Mouse (Mus musculus): ENCODE measurements at regions not wholly inside any gene's neighbourhood (a gene's known extent, or its start where the extent isn't known, plus 50 kb on each side); places are given as distances from the start of the nearest gene placed in this dataset.

DNA sequence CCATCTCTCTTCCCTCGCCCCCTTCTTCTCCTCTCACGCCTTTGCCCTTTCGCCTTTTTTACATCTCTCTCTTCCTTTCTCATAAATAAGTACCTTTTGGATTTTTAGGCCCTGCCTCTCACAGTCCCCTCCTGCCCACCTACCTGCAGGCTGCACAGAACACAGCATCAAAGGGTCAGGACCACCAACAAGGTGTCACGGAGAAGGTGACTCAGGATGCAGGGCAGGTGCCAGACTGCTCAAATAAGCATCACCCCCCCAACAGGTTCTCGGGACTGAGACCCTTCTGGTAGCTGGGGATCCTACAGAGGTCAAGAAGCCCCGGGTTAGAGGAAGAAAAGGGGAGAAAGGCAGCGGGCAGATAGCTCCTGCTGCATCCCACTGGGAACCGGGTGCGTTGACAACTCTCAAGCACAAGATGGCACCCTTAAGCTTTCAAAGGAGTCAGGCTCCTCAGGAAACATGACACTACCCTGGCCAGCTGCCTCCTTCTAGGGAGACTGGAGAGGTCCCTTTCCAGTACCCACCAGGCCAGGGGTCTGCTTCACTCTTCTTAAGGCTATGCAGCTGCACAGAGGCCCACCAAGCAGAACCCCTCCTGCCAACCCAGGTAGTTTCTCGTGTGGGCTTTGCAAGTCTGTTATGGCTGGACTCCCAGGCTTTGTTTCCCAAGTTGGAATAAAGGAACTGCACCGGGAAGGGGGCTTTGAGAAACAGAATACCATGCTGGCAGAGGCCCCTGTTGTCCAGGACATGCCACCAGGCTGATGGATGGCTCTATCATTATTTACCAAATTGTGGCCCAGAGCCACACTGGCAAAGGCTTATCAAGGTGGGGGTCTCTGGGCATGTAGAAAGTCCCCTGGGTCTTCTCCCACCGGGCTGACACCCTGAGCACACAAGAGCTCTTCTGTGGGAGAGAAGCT lies 120.9 kb upstream of the Mki67 start:
- Histone ChIP-seq H3K36me3 (ENCODE audit: control insufficient read depth) (no peaks in the 10 kb centered on the region), H3K27me3 (ENCODE audit: control insufficient read depth) (peaks cover 56% of the 10 kb centered on the region), H3K9me3 (ENCODE audit: control insufficient read depth, low read length) (no peaks in the 10 kb centered on the region), H3K4me1 (ENCODE audit: control insufficient read depth) (peaks cover 9% of the 10 kb centered on the region), H3K4me3 (replicated peaks) (no peak overlapping the region)
- TF ChIP-seq GATA1 (IDR thresholded peaks at IDR 0.05; ENCODE audit: low read length) (no peak), TAL1 (IDR thresholded peaks at IDR 0.05; ENCODE audit: low read length) (no peak)

DNA sequence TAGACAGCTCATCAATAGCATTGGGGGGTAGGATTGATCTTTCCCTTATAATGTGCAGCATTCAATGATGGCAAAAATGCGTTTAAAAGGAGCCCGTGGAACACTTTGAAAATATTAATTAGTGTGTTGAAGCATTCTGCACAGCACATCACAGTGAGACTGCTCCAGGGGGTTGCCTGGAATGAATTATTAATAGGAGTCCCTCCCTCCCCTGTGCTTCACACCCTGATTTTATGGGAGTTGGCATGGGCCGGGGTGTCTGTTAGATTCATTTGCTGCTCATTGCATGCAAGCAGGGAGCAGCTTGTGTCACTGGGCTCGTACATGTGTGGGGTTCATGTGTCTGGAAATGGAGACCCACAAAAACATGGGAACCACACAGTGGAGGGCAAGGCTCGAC lies 127.9 kb upstream of the Mki67 start:
- Histone ChIP-seq H3K27me3 (ENCODE audit: control insufficient read depth) (peaks cover 51% of the 10 kb centered on the region), H3K36me3 (ENCODE audit: control insufficient read depth) (no peaks in the 10 kb centered on the region), H3K4me1 (ENCODE audit: control insufficient read depth) (no peaks in the 10 kb centered on the region), H3K9me3 (ENCODE audit: control insufficient read depth, low read length) (no peaks in the 10 kb centered on the region), H3K4me3 (replicated peaks) (no peak overlapping the region)
- no peak for TF ChIP-seq GATA1 (IDR thresholded peaks at IDR 0.05; ENCODE audit: low read length)
- no peak for TF ChIP-seq TAL1 (IDR thresholded peaks at IDR 0.05; ENCODE audit: low read length)

DNA sequence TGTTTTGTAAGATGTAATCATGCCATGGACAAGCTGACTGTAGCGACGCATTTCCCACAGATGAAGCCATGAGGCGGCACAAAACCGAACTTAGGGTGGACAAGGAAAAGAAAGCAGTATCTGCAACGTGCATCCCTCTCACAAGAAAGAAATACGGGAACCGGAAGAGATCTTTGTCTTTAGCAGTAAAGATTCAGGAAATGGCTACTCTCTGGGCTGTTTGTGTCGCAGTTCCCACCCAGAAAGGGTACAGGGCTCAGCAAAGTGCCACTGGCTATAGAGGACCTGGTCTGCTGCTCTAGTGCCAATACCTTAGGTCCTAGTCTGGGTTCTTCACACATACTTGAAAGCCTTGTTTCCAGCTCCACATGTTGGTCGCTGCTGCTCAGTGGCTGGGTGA lies 131.1 kb upstream of the Mki67 start:
- H3K27me3 ChIP-seq (ENCODE audit: control insufficient read depth), result peaks cover 68% of the 10 kb centered on the region
- no peaks in the 10 kb centered on the region for H3K4me1 ChIP-seq (ENCODE audit: control insufficient read depth)
- no peaks in the 10 kb centered on the region for H3K36me3 ChIP-seq (ENCODE audit: control insufficient read depth)
- H3K4me3 ChIP-seq (replicated peaks), result no peak overlapping the region
- TF ChIP-seq GATA1 (IDR thresholded peaks at IDR 0.05; ENCODE audit: low read length) (no peak), TAL1 (IDR thresholded peaks at IDR 0.05; ENCODE audit: low read length) (no peak)
- no peaks in the 10 kb centered on the region for H3K9me3 ChIP-seq (ENCODE audit: control insufficient read depth, low read length)

DNA sequence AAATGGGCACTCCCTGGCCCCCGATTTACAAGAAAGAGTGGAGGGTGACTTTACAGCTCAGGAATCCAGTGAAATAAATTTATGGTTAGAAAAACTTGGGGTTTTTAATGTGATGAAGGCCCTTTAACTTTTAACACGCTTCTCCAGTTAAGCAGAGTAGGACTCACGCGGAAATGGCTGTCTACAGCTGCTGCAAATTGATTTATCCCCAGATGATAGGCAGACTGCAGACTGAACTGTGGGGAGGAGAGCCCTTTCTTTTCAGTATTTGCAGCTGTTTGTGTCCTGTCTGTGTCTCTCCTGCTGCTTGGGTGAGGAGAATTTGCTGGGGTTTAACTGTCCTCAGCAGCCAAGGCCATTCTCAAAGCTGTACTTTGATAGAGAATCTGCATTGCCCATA lies 132.0 kb upstream of the Mki67 start:
- Histone ChIP-seq H3K4me1 (ENCODE audit: control insufficient read depth) (no peaks in the 10 kb centered on the region), H3K27me3 (ENCODE audit: control insufficient read depth) (peaks cover 74% of the 10 kb centered on the region), H3K4me3 (replicated peaks) (no peak overlapping the region), H3K9me3 (ENCODE audit: control insufficient read depth, low read length) (peaks cover under 1% of the 10 kb centered on the region; the same call in 1 of the 2 replicates), H3K36me3 (ENCODE audit: control insufficient read depth) (no peaks in the 10 kb centered on the region)
- TF ChIP-seq GATA1 (IDR thresholded peaks at IDR 0.05; ENCODE audit: low read length) (no peak), TAL1 (IDR thresholded peaks at IDR 0.05; ENCODE audit: low read length) (no peak)

DNA sequence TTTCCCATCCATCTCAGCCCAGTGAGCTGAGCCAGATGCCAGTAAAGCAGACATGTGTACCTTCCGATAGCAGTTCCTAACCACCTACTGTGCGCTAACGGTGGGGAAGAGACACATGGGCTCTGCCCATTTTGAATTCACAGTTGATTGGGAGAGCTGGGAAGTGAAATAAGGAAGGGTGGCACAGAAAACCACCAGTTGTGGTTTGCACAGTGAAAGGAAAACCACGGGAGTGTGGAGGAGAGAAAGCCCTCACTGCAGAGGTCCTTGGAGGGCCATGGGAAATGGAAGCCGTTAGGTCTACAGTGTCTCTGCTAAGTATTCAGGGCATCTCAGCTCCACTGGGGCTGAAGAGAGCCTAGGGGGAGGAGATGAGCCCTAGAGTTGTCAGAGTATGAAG lies 132.7 kb upstream of the Mki67 start:
- TF ChIP-seq GATA1 (IDR thresholded peaks at IDR 0.05; ENCODE audit: low read length) (no peak), TAL1 (IDR thresholded peaks at IDR 0.05; ENCODE audit: low read length) (no peak)
- H3K27me3 ChIP-seq (ENCODE audit: control insufficient read depth), result peaks cover 80% of the 10 kb centered on the region
- no peaks in the 10 kb centered on the region for H3K4me1 ChIP-seq (ENCODE audit: control insufficient read depth)
- H3K36me3 ChIP-seq (ENCODE audit: control insufficient read depth), result no peaks in the 10 kb centered on the region
- no peak overlapping the region for H3K4me3 ChIP-seq (replicated peaks)
- H3K9me3 ChIP-seq (ENCODE audit: control insufficient read depth, low read length), result peaks cover 3% of the 10 kb centered on the region; the same call in 1 of the 2 replicates

DNA sequence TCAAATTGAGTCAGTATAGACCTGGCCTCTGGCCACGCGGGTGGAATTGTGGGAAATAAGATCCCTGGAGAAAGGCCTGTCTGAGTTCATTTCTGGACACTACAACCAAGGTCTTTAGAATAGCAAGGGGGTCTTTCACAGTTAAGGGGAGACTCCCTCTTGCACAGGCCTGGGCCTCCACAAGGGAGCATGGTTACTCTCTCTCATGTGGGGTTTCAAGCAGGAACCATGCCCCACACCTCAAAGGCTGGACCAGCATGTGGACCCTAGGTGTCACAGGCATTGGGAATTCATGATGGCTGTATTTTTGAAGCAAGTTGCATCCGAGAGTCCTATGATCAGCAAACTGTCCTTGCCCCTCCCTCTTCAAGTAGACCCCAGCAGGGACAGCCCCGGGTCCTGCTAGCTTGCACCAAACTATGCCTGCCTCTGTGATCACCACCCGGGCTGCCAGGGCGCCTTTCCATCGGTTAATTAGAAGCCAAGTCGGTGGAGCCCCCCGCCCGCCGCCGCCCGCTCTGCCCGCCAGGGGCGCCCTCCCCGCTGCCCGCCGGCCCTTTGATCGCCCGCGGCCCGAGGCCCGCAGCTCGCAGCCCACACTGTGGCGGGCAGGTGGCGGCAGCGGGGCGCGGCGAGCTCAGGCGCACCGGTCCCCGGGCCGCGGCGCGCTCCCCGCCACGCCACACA lies 137.1 kb upstream of the Mki67 start:
- TF ChIP-seq GATA1 (IDR thresholded peaks at IDR 0.05; ENCODE audit: low read length) (no peak), TAL1 (IDR thresholded peaks at IDR 0.05; ENCODE audit: low read length) (no peak)
- Histone ChIP-seq H3K9me3 (ENCODE audit: control insufficient read depth, low read length) (peaks cover 3% of the 10 kb centered on the region; the same call in 1 of the 2 replicates), H3K4me3 (replicated peaks) (no peak overlapping the region), H3K4me1 (ENCODE audit: control insufficient read depth) (no peaks in the 10 kb centered on the region), H3K36me3 (ENCODE audit: control insufficient read depth) (no peaks in the 10 kb centered on the region), H3K27me3 (ENCODE audit: control insufficient read depth) (peaks cover 81% of the 10 kb centered on the region)

DNA sequence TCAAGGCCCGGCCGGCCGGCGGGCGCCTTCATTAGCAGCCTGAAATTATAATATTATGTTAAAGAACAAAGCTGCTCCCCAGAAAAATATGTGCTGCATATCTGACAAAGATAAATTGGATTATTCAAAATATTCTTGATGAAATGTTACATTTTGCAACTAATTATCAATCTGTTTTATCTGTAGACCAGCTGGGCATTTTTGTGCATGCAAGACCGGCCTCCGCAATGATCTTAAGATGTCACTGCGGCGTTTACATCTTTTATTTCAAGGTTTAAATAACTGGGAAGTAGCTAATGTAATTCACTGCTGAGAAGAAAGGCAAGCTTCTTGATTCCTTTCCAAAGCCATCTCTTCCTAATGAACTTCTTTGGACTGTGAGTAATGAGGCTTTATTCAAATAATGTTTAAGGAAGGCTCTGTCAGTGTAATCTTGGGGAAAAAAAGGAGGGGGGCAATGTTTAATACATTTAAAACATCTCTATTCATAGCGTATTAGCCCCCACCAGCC lies 137.7 kb upstream of the Mki67 start:
- H3K4me1 ChIP-seq (ENCODE audit: control insufficient read depth), result no peaks in the 10 kb centered on the region
- TF ChIP-seq TAL1 (IDR thresholded peaks at IDR 0.05; ENCODE audit: low read length), result no peak
- no peak for TF ChIP-seq GATA1 (IDR thresholded peaks at IDR 0.05; ENCODE audit: low read length)
- H3K27me3 ChIP-seq (ENCODE audit: control insufficient read depth), result peaks cover 76% of the 10 kb centered on the region
- no peak overlapping the region for H3K4me3 ChIP-seq (replicated peaks)
- H3K36me3 ChIP-seq (ENCODE audit: control insufficient read depth), result no peaks in the 10 kb centered on the region
- H3K9me3 ChIP-seq (ENCODE audit: control insufficient read depth, low read length), result peaks cover 3% of the 10 kb centered on the region; the same call in 1 of the 2 replicates

DNA sequence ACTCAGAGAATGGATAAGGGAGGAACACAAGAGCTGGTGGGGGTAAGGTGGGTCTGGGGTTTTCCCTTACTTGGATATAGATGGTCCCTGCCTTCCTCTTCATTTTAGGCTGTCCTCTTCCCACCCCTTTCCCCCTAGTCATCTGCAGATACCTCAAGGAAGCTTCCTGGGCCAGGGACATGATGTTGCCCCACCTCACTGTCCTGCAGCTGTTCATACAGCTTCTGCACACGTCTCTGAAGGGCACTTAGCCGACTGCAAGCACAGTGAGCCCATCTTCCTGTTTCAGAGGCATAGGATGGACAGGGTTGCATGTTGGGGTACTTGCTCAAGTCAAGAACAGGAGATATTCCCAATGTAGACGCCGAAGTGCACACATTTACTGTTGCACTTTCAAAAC lies 144.1 kb upstream of the Mki67 start:
- Histone ChIP-seq H3K4me1 (ENCODE audit: control insufficient read depth) (no peaks in the 10 kb centered on the region), H3K27me3 (ENCODE audit: control insufficient read depth) (peaks cover 19% of the 10 kb centered on the region), H3K4me3 (replicated peaks) (no peak overlapping the region), H3K9me3 (ENCODE audit: control insufficient read depth, low read length) (no peaks in the 10 kb centered on the region), H3K36me3 (ENCODE audit: control insufficient read depth) (no peaks in the 10 kb centered on the region)
- TF ChIP-seq GATA1 (IDR thresholded peaks at IDR 0.05; ENCODE audit: low read length) (no peak), TAL1 (IDR thresholded peaks at IDR 0.05; ENCODE audit: low read length) (no peak)
